Mouse (Mus musculus) MN1 (cell line): ENCODE measurements around the gene Npc1l1.

ENCODE experiments used
- DNase-seq: peaks from one replicate; pipeline ENCODE4 v3.0.0-alpha.2; 2016; ENCODE audit warnings: low spot score

Npc1l1 gene

GRCm38 (mm10) chr11:6207090-6207489 is 22.9 kb downstream of the Npc1l1 start:
- DNase-seq, result no peak

- DNase-seq, result no peak
Measured at GRCm38 (mm10) chr11:6200570-6200969, 29.4 kb downstream of the Npc1l1 start.

GRCm38 (mm10) chr11:6200087-6200569 is 29.8 kb downstream of the Npc1l1 start, which contains the start of gene Nudcd3:
TSS of gene Nudcd3 (minus strand) at chr11:6200415.
- peak; percentile 97 for DNase-seq

GRCm38 (mm10) chr11:6199410-6200086 is 30.4 kb downstream of the Npc1l1 start, which contains the start of gene A730071L15Rik:
TSS of gene A730071L15Rik (plus strand) at chr11:6200029.
- peak; percentile 66 for DNase-seq

- no peak for DNase-seq
Measured at GRCm38 (mm10) chr11:6198449-6198848, 31.5 kb downstream of the Npc1l1 start.

- no peak for DNase-seq
Measured at GRCm38 (mm10) chr11:6196780-6197179, 33.2 kb downstream of the Npc1l1 start.

GRCm38 (mm10) chr11:6187878-6188277 is 42.1 kb downstream of the Npc1l1 start:
- DNase-seq, result peak; percentile 97

- peak; percentile 24 for DNase-seq
Measured at GRCm38 (mm10) chr11:6187399-6187798, 42.5 kb downstream of the Npc1l1 start.

GRCm38 (mm10) chr11:6184202-6184935 is 45.6 kb downstream of the Npc1l1 start:
- DNase-seq, result no peak

GRCm38 (mm10) chr11:6183246-6183645 is 46.7 kb downstream of the Npc1l1 start:
- no peak for DNase-seq

- DNase-seq, result no peak
Measured at GRCm38 (mm10) chr11:6180811-6181399, 49.0 kb downstream of the Npc1l1 start.

- DNase-seq, result no peak
Measured at GRCm38 (mm10) chr11:6179194-6179593, 50.7 kb downstream of the Npc1l1 start.

- DNase-seq, result no peak
Measured at GRCm38 (mm10) chr11:6178673-6179166, 51.2 kb downstream of the Npc1l1 start.

GRCm38 (mm10) chr11:6177781-6178420 is 52.0 kb downstream of the Npc1l1 start:
- DNase-seq, result no peak

- DNase-seq, result no peak
Measured at GRCm38 (mm10) chr11:6175506-6175905, 54.4 kb downstream of the Npc1l1 start.

GRCm38 (mm10) chr11:6174719-6175118 is 55.2 kb downstream of the Npc1l1 start:
- DNase-seq, result peak; percentile 66

GRCm38 (mm10) chr11:6169041-6169663 is 60.8 kb downstream of the Npc1l1 start:
- DNase-seq, result no peak

GRCm38 (mm10) chr11:6166351-6166750 is 63.6 kb downstream of the Npc1l1 start:
- DNase-seq, result no peak

GRCm38 (mm10) chr11:6165391-6166081 is 64.4 kb downstream of the Npc1l1 start:
- DNase-seq, result no peak

GRCm38 (mm10) chr11:6164781-6165180 is 65.2 kb downstream of the Npc1l1 start:
- no peak for DNase-seq

GRCm38 (mm10) chr11:6163706-6164105 is 66.2 kb downstream of the Npc1l1 start:
- DNase-seq, result no peak
